Mouse (Mus musculus) retina, postnatal 7 days (tissue): ENCODE data around the gene Gm20388.

Experiments used
- DNase-seq: peaks from one replicate; pipeline ENCODE4 v3.0.0-alpha.2; 2012; ENCODE audit warnings: low read depth, low spot score

The Gm20388 gene

DNA sequence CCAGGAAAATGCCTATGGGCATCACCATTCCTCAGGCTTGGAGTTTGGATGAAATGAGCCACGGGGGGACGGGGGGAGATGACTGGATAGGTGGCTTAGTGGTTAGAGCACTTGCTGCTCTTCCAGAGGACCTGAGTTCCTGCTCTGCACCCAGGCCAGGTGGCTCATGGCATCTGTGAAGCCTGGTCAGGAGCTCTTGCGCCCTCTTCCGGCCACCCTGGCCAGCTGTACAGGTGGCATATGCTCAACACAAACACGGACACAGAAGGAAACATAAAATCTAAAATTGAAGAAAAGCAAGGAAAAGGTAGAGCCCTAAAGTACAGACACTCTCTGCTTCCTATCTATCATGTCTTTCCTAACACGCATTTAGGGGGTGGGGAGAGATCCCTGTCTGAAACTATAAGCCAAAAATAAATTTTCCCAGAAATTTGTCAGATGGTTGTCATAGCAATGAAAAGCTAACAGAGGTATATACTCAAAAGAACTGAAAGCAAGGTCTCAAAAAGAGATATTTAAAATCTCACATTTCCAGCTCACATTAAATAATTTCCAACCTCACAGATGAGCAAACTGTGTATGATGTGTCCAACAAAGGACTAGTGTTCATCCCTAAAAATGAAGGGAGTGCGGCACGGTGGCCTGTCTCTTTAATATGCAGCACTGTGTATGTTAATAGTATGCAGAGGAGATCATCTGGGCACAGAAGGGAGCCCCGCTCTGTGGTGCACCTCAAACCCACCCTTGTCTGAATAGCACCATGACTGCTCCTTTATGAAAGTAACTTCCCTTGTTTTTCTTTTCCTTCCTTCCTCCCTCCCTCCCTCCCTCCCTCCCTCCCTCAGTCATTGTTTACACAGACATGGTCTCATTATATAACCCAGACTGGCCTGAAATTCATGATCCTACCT lies 3032.4 kb downstream of the Gm20388 start:
- no peak for DNase-seq

DNA sequence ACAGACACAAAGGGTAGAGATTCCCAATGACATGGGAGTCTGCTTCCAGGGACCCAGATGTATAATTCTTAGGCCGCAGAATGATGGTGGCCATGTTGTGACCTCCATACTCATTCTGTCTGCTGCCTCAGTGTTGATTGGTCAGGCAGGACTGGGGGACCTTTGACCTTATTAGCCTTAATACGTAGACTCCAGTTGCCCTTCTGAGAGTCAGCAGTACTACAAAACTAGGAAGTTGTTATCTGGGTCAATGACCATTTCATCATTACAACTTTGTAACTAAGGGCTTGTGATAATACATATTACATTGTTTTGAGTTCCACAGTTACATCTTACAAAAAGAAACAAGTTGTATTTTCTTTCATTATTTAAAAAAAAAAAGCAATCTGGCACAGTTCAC lies 3035.1 kb downstream of the Gm20388 start:
- DNase-seq, result no peak

- no peak for DNase-seq
Measured at GRCm38 (mm10) chr8:122949701-122950100, 3039.1 kb downstream of the Gm20388 start.

DNA sequence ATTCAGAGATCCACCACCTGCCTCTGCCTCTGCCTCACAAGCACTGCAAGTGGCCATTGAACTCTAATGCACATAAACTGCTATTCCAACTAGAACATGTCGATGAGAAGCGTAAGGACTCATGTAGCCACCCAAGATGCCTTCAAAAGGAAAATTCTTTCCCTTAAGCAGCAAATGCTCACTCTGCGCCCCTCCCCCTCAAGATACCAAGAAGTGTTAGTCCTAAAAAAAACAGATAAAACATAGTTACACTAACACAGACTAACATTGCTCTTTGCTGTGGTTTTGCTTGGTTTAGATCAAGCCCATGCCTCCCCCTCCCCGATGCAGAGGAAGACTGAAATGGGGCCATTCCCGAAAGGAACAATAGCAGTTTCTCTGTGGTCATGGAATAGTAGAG lies 3040.8 kb downstream of the Gm20388 start:
- no peak for DNase-seq

DNA sequence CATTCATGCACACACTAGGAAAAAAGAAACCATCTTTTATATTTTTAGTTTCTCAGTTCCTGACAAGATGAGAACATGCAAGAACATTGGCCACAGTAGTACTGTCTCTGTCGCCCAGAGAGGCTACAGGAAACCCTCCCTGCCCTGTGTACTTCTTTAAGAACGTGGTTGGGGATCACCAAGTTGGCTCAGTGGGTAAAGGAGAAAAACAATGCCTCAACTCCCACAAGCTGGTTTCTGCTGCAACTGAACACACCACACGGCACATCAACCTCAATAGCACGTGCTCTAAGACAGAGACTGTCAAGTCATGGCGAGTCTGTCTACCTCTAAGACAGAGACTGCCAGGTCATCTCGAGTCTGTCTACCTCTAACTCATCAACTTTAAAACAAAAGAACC lies 3042.4 kb downstream of the Gm20388 start:
- DNase-seq, result no peak

GRCm38 (mm10) chr8:122954090-122954799 lies 3043.6 kb downstream of the Gm20388 start:
- no peak for DNase-seq

- no peak for DNase-seq
Measured at GRCm38 (mm10) chr8:122955195-122955594, 3044.6 kb downstream of the Gm20388 start.

DNA sequence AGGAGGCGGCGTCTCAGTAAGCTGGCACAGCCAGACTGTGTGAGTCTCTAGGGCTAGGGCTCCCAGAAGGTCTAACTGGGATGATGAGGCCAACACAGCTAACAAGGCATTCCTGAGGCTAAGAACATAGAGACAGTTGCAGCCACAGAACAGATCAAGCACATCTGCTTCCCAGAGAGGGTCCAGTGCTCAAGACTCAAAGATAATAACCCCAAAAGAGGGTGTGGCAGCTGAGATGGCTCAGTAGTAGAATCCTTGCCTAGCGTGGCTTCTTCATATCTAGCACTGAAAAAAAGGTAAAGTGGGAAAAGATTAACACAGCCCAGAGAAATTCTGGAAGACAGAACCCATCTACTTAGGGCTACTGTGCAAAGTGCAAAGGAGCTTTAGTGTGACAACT lies 3045.4 kb downstream of the Gm20388 start:
- DNase-seq, result no peak

DNA sequence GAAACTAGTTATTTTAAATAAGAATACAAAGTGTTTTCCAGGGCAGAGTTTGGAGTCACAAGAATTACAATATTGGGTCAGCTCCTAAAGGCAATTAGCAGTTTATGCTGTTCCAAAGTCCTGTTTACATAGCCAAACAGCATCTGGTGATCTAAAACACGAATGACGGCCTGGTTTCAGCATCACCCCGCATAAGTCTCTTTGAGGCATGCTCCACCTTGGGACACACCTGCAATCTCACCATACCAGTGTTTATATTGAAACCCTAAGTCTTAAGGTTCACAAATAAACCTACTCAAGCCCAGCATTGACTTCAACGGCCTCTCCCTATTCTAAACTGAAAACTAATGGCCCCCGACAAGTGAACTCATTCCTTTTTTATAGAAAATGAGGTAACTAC lies 3049.7 kb downstream of the Gm20388 start:
- DNase-seq, result no peak

- DNase-seq, result no peak
Measured at GRCm38 (mm10) chr8:122960932-122961331, 3050.3 kb downstream of the Gm20388 start.

- DNase-seq, result no peak
Measured at GRCm38 (mm10) chr8:122961458-122961857, 3050.8 kb downstream of the Gm20388 start.

DNA sequence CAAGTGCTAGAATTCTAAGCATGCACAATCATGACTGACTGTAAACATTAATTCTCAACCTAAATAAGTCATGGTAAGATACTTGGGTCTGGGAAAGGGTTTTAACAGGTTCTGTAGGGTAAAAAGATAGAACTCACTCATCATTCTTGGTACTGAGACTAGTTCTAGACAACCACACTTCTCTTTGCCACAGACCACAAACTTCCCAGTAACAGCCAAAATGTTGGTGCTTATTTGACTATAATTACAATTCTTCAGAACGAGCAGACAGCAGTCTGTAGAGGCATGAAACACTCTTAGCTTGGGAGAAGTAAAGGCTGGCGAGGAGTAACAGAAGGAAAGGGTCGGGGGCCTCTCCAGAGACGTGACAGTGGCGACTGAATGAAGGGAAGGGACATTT lies 3051.4 kb downstream of the Gm20388 start:
- DNase-seq, result no peak

- no peak for DNase-seq
Measured at GRCm38 (mm10) chr8:122966638-122967037, 3056.0 kb downstream of the Gm20388 start.

- no peak for DNase-seq
Measured at GRCm38 (mm10) chr8:122968145-122968544, 3057.5 kb downstream of the Gm20388 start.

GRCm38 (mm10) chr8:122969964-122970620 lies 3059.5 kb downstream of the Gm20388 start:
- no peak for DNase-seq

- no peak for DNase-seq
Measured at GRCm38 (mm10) chr8:122976046-122976445, 3065.4 kb downstream of the Gm20388 start.

- no peak for DNase-seq
Measured at GRCm38 (mm10) chr8:122979424-122979823, 3068.8 kb downstream of the Gm20388 start.

DNA sequence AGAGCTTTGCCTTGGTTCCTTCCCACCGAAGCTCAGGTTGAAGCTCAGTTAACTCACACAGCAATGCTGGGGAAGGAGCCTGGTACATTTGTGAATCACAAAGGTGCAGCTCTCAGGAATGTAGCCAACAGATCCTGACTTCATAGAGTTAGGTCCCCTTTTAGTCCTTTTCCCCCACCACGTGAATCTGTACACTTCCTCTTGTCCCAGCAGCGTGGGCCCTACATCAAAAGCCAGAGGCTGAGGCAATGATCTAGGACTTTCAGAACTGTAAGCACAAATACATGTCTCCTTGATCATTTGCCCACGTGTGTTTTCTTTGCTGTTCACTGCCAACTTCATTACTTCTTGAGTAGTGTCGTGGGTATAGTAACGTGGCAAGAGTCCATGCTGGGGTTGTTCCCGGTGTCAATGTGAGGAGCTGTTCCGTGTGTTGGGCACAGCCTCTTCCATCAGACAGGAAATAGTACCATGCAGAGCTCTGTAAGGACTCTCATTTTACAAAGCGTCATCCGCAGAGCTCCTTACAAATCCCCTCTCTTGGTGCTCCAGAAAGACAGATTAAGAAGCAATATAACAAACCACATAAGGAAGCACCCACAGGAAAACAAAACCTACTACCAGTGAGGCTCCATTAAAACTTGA lies 3069.3 kb downstream of the Gm20388 start:
- no peak for DNase-seq

- no peak for DNase-seq
Measured at GRCm38 (mm10) chr8:122981646-122982045, 3071.0 kb downstream of the Gm20388 start.

DNA sequence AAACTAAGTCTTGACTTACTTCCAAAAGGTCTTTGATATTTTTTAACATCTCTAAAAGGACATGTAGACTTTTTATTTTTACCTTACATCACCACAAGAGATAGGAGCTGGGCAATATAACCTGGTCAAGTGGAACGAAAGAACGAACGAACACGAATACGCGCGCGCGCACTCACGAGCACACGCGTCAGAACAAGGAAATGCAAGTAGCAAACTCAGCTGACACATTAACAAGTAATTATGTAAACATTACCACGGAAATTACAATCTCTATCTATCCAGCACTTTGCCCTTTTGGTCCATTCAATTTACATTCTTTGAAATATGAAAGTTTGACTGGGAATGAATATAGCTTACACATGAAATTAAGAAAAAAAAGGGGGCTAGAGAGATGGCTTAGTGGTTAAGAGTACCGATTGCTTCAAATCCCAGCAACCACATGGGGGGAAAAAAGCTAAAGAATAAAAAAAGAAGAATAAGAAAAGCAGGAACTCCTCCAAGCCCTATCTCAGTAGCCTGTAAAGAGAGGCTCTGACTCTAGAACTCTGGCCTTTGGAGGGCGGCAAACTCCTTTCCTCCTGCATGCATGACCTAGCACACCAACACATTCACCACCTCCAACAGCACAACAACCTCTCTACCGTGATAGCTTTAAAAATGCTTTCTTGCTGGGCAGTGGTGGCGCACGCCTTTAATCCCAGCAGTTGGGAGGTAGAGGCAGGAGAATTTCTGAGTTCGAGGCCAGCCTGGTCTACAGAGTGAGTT lies 3072.7 kb downstream of the Gm20388 start:
- DNase-seq, result no peak

DNA sequence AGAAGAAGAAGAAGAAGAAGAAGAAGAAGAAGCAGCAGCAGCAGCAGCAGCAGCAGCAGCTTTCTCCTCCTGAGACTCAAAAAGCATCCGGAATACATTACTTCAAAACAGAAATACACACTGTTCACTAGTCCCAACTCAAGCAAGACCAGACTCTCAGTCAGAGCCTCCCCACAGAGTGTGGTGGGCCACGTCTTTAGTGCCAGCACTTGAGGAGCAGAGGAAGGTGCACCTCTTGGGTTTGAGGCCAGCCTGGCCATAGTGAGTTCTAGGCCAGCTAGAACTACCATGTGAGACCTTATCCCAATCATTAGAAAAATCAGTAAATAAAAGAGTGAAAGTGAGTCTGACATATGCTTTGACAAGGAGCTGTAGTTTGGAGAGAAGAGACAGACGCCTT lies 3073.5 kb downstream of the Gm20388 start:
- no peak for DNase-seq
